Mouse (Mus musculus): Measurements from ENCODE around the gene Tnf.
A peak's percentile ranks its signal among the peaks of the same experiment; 100 is the strongest.

Gene Tnf

DNA sequence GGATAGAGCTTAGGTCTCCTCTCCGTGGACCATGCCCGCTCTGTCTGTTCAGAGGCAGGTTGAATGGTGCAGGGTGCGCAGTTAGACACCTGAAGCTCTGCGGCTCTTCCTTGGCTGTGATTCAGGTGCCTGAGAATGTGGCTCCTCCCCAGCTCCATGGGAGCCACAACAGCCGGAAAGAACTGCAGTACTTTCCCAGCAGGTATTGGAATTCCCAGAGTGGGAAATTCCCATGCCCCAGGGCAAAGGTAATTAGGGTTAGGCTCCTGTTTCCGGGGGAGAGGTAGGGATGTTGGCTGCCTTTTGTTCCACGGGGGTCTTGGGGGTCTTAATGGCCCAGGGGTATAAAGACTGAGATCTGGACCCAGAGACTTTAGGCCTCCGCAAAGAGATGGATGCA is 2.9 kb downstream of the Tnf start:
- no peak for DNase-seq (ENCODE audit: inconsistent ontology term)

DNA sequence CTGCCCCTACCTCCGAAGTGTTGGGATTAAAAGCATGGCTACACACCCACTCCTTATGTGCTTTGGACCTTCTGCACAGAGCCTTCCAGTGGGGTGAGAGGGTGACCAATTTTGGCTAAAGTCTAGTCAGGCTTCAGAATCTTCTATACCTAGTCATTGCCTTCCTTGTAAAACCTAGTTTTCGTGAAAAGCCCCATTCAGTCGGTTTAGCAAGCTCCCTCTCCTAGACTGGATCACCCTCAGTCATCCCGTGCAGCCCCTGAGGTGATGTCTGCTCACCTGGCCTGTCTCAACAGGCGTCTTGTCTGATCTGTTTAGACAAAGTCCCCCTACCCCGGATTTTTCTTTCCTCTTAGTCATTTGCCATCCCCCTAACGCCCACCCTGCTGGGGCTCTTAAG is 3.8 kb downstream of the Tnf start:
- DNase-seq (ENCODE audit: inconsistent ontology term) = no peak

DNA sequence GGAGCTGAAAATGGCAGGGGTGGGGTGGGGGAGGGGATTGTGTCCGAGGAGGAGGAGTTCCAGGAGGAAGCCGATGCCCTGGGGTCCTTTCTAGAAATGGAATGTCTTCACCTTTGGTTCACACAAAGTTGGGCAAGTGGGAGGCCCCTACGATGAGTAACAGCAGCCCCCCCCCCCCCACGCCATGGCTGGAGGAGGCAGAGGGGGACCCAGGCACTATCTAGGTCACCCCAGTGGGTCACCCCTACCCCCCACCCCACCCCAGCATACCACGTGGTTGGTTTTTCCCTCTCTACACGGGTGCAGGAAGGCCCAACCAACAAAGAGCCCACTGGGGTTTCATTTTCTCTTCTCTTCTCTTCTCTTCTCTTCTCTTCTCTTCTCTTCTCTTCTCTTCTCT is 4.7 kb downstream of the Tnf start:
- DNase-seq (ENCODE audit: inconsistent ontology term) = no peak

DNA sequence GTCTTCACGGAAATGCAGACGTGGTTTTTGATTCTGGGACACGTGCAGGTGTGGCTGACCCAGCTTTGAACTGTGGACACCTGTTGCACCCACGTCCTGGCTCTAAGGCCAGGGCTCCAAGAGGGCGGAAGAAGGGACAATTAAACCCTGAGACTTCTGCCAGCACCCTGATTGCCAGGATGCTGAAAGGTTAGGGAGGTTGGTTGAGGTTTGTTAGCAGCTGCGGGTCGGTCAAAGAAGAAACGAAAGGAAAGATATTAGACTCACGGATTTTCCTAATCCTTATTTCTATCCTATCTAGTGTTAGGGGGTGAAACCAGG is 5.5 kb downstream of the Tnf start:
- no peak for DNase-seq (ENCODE audit: inconsistent ontology term)

DNA sequence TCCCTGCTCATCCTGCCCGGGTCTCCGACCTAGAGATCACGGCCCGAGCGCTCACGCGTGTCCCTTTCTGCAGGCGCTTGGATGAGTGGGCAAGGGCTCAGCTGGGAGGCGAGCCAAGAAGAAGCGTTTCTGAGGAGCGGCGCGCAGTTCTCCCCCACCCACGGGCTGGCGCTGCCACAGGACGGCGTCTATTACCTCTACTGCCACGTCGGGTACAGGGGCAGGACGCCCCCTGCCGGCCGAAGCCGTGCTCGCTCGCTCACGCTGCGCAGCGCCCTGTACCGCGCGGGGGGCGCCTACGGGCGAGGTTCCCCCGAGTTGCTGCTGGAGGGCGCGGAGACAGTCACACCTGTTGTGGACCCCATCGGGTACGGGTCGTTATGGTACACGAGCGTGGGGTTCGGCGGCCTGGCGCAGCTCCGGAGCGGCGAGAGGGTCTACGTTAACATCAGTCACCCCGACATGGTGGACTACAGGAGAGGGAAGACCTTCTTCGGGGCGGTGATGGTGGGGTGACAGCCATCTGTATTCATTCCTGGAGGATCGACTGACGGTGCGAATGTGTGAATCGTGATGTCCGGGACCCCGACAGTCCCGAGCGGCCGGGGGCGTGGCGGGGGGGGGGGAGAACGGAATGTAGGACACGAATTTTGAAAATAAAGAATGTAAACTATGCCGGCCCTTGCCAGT is 6.0 kb downstream of the Tnf start:
- DNase-seq (ENCODE audit: inconsistent ontology term) = peak; percentile 82

DNA sequence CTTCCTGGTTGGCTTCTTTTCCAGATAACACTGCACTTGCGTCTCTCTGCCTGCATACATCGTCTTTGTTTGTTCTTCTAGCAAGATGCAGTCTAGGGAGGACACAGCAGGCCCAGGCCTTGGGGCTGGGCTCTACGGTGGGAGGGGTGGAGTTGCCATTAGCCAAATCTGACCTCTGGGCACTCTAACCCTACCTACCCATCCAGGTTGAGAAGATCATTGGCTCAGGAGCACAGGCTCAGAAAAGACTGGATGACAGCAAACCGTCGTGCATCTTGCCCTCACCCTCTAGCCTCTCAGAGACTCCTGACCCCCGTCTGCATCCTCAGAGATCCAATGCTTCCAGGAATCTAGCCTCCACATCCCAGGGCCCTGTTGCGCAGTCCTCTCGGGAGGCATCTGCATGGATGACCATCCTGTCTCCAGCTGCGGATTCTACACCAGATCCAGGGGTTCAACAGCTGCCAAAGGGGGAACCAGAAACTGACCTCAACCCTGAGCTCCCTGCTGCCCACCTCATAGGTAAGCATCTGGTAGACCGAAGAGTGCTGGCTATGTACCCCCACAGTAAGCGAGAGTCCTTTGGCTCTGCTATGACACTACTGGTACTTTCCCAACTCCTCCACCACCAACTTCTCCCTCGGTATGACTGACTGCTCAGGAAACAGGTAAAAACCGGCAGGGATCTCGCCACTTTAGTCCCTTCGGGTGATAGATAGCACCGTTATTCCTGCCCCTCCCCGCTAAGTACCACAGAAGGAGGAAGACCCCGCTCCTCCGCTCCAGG is 6.8 kb downstream of the Tnf start:
- no peak for DNase-seq (ENCODE audit: inconsistent ontology term)

DNA sequence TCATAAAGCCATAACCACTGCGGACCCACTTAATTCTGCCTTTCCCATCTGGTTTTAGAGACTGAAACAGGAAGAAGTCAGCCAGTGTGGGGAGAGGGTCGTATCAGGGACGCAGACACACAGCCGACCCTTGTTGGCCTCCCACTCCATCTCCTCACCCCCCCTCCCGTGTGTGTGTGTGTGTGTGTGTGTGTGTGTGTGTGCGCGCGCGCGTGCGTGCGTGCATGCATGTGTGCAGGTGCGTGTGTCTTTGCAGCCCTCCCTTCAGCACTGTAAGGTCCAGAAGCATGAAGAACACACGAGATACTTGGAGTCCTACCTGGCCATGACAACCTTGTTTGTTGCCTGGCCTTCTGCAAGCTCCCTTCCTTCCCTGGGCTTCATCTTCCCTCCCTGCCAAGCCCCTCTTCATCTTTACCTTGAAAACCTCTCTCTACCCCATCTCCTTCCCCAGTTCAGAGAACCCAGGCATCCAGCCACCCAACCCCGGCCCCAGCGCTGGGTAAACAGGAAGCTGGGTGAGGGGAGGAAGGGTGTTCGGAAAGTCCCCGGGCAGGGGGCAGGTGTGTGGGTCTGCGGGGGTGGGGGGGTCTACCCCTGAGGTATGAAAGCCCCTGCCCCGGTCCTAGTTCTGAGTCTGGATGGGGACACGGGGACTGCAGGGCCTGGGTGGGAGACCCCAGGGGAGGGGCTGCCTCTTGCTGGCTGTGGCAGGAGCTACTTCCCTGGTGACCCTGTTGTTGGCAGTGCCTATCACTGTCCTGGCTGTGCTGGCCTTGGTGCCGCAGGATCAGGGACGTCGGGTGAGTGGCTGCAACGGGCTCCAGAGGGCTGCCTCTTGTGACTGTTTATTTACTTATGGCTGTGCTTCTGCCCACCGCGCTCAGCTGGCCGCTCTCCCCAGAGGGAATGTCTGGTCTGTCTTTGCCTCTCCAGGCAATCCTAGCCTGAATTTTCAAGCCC is 7.6 kb downstream of the Tnf start, which contains the start of gene Ltb:
Gene Ltb (plus strand): TSS at position 559 of the 963 bp plus-strand sequence.
- no peak for DNase-seq (ENCODE audit: inconsistent ontology term)

DNA sequence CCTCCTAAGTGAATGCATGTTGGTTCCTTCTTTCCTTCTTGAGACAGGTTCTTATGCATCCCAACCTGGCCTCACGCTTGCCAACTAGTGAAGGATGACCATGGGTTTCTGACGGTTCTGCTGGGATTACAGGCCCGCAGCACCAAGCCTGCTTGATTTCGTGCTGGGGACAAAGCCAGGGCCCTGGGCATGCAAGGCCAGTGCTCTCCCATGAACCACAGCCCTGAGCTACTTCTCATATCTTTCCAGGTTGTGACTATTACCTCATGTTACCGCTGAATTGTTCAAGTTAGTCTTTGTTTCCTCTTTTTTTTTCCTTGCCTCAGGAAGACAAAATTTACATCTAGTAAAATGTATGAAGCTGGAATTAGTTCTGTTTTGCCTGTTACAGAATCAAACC is 8.9 kb downstream of the Tnf start:
- no peak for DNase-seq (ENCODE audit: inconsistent ontology term)

DNA sequence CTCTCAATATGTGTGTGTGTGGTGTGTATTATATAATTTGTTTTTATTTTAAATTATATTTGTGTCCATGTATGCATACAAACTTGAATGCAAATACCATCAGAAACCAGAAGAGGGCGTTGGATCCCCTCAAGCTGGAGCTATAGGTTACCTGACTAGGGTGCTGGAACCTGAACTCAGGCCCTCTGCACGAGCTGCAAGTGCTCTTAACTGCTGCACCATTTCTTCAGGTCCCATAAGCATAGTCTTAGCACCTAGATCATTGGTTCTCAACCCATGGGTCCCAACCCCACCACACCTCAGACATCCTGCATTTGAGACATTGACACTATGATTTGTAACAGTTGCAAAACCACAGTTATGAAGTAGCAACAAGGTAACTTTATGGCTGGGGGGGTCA is 10.1 kb downstream of the Tnf start:
- no peak for DNase-seq (ENCODE audit: inconsistent ontology term)

DNA sequence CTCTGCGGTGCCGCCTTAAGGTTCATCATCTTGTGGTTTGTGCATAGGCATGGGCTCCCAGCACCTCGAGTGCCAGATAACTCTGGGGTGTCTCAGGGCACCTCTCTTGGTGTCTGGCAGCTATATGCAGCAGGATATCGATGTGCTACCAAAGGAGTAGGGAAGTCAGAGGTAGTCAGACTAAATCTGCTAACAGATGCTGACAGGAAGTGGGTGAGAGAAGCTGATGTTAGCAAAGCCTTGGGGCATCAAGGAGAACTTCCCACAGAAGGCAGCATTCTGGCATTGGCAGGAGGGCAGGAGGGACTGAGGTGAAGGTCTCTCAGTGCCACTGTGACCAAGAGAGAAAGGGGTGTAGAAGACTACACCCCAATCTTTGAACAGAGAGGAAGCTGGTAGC is 11.7 kb downstream of the Tnf start:
- DNase-seq (ENCODE audit: inconsistent ontology term) = no peak

DNA sequence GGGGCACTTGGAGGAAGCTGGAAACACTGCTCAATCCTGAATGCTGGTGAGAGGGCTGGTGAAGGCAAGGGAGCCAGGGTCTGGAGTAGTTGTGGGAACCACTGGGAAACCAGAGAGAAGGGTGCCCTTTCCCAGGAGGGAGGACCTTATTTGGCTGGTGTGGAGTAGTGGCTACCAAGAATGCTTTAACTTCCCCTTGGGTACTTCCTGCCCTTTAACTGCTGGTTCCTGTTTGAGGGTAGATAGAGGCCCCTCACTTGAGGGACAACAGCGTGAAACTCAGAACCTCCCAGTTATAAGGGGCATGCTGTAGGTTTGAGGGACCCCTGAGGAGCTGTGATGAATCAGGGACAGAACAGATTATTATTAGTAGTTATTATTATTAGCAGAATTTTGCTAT is 12.6 kb downstream of the Tnf start:
- DNase-seq (ENCODE audit: inconsistent ontology term) = no peak

DNA sequence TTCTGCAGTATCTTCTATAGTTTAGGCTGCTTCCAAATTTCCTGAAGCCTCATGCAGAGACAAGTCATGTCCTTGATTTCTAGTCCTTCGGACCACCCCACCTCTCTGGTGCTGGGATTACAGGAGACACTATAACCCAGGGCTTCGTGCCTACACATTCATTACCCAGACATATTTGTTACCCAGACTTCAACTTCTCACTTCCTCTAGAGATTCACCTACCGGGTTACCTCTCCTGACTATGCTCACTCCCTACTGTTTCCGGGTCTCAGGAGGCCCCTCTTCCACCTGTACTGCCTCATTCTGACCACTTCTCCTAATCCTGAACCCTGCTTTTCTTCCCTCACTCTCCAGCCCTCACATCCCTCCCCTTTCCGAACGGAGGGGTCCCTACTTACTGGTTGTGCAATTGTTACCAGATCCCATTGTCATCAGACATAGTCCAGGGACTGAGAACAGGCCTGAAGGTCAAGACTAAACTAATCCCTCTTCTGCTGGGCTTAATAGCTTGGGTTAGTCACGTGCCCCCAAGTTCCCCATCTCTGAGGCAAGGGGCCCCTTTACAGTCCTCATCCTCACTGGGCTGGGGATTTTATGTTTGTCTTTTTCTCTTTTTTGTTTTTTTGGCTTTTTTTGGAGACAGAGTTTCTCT is 13.7 kb downstream of the Tnf start, which contains the start of gene Lst1:
Gene Lst1 (minus strand): TSS at position 481 of the 652 bp plus-strand sequence.
- no peak for DNase-seq (ENCODE audit: inconsistent ontology term)

DNA sequence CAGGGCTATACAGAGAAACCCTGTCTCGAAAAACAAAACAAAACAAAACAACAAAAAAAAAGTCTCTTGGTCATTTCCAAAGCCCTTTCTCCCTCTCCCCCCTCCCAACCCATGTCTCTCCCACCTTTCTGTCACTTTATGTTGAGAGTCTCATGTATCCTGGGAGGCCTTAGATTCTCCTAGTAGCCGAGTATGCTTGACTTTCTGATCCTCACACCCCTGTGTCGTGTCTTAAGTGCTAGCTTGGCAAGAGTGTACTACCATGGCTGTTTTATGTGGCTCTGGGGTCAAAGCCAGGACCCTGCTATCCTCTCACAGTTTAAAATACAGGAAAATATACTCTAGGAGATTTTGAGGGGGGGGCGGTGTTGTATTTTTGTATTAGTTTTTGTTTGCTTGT is 14.5 kb downstream of the Tnf start:
- DNase-seq (ENCODE audit: inconsistent ontology term) = no peak

DNA sequence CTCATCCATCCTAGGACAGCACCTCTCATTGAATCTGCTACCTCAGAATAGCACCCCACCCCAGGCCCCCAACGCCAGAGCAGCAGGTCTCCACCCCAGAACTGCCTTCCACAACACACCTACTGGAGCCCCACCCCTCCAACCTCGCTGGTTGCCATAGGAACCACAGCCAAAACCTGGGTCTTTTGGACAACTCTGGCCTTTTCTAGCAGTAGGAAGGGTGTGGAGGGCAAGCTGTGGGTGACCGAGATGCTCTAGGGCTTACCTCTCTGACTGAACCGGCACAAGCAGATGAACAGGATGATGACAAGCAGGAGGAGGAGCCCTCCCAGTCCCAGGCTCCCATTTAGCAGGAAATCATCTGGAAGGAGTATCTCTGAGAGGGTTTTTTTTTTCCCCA is 15.1 kb downstream of the Tnf start:
- peak; percentile 51 for DNase-seq (ENCODE audit: inconsistent ontology term)

DNA sequence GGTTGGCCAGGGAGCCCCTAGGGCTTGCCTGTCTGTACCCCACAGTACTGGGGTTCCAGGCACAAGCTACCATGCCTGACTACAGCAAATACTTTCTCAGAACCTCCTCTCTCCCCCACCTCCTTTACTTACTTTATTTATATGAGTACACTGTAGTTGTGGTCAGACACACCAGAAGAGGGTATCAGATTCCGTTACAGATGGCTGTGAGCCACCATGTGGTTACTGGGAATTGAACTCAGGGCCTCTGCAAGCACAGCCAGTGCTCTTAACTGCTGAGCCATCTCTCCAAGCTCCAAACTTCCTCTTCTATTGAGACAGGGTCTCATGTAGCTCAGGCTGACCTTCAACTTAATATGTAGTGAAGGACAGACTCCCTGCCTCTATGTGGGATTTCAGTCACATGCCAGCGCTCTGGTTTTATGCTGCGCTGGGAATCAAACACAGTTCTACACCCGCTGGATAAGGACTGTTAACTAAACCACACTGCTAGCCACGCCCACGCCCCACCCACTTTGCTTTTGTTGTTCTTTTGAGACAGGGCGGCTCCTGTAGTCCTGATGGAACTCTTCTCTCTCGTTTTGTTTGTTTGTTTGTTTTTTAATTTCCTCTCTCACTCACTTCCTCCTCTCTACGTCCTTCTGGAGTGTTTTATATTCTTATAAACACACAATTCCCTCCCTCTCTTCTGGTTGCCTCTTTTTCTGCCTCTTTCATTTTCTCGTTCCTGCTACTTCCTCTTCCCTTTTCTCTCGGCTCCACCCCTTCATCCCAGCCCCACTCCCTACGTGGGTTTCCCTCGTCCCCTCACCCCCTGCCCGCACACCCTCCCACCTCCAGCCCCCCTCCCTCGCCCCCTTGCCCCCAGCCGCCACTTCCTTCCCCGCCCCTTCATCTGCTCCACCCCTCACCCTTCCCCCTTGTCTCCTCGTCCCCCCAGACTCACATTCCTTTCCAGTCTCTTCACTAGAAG is 15.9 kb downstream of the Tnf start:
- DNase-seq (ENCODE audit: inconsistent ontology term) = peak; percentile 84

DNA sequence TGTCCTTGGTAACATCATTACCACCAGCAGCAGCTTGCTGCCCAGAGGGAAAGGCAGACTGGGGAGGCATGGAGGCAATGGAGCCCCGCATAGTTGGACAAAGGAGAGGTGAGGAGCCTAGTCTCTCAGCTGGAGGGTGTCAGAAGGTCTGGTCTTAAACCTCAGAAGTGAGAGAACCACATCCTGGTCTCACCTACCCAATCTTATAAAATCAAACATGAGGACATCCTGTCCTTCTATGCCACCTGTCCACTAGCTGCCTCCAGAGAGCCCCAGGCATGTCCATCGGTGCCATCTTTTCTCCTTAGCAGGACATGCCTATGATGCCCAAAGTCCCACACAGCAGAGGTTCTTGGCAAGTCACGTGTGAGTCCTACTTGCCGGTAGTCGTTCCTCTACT is 21.7 kb downstream of the Tnf start:
- no peak for DNase-seq (ENCODE audit: inconsistent ontology term)

DNA sequence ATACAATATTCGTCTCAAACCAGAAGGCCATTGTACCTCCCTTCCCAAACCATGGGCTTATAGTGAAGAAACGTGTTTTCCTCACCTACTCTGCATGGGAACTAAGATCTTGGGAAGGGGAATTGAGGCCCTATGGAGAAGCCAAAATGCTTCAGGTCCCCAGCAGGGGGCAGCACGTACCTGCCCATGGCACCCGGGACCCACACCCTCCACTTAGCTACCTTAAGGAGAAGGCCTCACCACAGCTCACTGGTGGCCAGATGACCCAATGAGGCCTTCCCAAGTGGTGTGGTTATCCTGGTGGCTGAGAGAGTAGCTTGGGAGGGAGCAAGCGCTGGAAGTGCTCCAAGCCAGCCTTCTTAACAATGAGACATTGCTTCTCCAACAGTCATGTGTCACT is 23.3 kb downstream of the Tnf start:
- peak; percentile 74 for DNase-seq (ENCODE audit: inconsistent ontology term)

DNA sequence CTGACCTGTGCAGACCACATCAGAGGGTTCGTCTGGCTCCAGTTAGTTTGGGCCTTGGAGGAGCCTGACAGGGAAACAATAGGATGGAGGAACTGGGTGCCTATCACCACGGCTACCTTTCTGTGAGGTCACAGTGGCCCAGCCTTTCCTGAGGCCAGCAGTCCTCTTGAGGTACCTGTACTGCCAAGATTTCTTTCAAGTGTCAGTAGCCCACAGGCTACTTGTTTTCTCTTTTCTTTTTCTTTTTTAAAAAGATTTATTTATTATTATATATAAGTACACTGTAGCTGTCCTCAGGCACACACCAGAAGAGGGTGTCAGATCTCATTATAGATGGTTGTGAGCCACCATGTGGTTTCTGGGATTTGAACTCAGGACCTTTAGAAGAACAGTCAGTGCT is 25.8 kb downstream of the Tnf start, which contains the start of gene Aif1:
Gene Aif1 (minus strand): TSS at position 101 of the 400 bp plus-strand sequence.
- no peak for DNase-seq (ENCODE audit: inconsistent ontology term)

DNA sequence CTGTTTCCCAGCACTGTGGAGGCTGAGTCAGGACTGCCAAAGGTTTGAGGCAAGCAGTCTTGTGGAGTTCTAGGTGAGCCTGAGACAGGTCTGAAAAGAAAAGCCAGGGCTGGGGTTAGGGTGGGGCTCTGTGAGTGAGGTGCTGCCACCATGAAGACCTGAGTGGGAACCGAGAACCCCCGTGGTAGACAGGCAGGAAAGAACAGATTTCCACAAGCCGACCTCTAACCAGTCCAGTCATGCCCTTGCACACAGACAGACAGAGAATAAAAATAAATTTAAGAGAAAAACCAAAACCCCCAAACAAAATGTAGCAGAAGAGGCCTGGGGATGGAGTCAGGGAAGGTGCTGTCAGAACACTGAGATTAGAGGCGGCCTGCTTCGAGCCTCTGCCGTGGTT is 26.4 kb downstream of the Tnf start:
- no peak for DNase-seq (ENCODE audit: inconsistent ontology term)

DNA sequence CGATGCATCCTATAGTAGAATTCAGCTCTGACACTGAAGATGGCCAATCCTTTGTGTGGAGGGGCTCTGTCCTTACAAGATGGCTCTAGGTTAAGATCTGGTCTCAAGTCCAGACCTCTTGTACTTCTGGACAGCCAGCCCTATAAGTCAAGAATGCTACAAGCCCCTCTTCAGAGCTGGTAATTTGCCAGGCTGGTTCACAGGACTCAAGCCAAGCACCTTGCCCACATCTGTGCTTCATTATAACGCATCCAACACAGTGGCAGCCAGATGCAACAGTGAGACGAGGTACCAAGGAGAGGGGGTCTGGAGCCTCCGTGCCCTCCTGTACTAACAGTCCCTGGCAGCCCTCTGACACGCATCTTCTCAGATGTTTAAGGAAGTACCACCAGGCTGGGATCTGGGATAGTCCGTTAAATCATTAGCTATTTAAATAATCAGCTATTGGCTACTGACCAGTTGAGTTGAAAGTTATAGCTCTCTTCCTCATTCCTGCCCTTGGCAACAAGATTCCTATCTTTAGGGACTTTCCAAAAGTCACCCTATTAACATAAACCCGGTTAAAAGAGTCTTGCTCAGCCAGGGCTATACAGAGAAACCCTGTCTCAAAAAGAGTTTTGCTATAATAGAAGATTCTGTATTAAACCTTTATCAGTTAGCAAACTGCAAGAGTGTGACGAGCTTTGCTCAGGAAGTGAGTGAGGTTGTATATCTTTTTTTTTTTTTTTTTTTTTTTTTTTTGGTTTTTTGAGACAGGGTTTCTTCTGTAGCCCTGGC is 27.4 kb downstream of the Tnf start:
- no peak for DNase-seq (ENCODE audit: inconsistent ontology term)

Measured in Muller cell, postnatal 12 days (primary cell).